Mouse (Mus musculus) ES-Bruce4 (cell line): ENCODE measurements around the gene Gm21994. TPM values are rescaled to one million over a fixed set of nuclear protein-coding genes. Genes with fewer than 3 reads are reported as not detected.

Experiments used
- polyA plus RNA-seq: library from polyadenylated mRNA; stranded (reverse); fragments of >200 nt; gene quantifications from 2 replicates; pipeline ENCODE4 v1.2.4, GENCODE M21; 2011; ENCODE audit warnings: low read depth; ENCODE audit not compliant: missing spikeins, insufficient read depth, insufficient read length

The Gm21994 gene
- polyA plus RNA-seq, 1 experiment, result 20.9 TPM

Other genes with a start within 250 kb of the Gm21994 start
- 7.7 and 8.4 TPM in 2 replicates for gene Zfp120, start 118.9 kb downstream of the Gm21994 start, polyA plus RNA-seq
- not detected in 2 replicates for gene Gm10770, start 75.9 kb downstream of the Gm21994 start, polyA plus RNA-seq
- 14.2 and 16.1 TPM in 2 replicates for gene Gm14139, start 73.8 kb downstream of the Gm21994 start, polyA plus RNA-seq
- 7.5 and 10.0 TPM in 2 replicates for gene Zfp937, start 37.5 kb downstream of the Gm21994 start, polyA plus RNA-seq
- 13.8 and 14.8 TPM in 2 replicates for gene Gm14124, start 1.9 kb upstream of the Gm21994 start, polyA plus RNA-seq
- 10.3 and 13.5 TPM in 2 replicates for gene Gm10130, start 68.1 kb upstream of the Gm21994 start, polyA plus RNA-seq
- 7.8 and 9.0 TPM in 2 replicates for gene 3300002I08Rik, start 107.2 kb upstream of the Gm21994 start, polyA plus RNA-seq
- 8.1 TPM in 2 replicates for gene Zfp442, start 195.9 kb upstream of the Gm21994 start, polyA plus RNA-seq
- 7.8 and 8.6 TPM in 2 replicates for gene Zfp345, start 229.5 kb upstream of the Gm21994 start, polyA plus RNA-seq